Mouse (Mus musculus) forebrain, embryonic 10.5 days (tissue): Measurements from ENCODE around the gene Bnc1. TPM values are rescaled to one million over a fixed set of nuclear protein-coding genes. Genes with fewer than 3 reads are reported as not detected.
A peak's percentile ranks its signal among the peaks of the same experiment; 100 is the strongest.

Source experiments
- DNase-seq: peaks from one replicate; pipeline ENCODE4 v3.0.0-alpha.2; 2017; ENCODE audit warnings: low spot score; ENCODE audit errors: extremely low spot score
- H3K27ac ChIP-seq: fragments of 300-500 bp; sonication (generic); 2 replicates; pipeline ENCODE4 v1.5.1; 2016; ENCODE audit warnings: mild to moderate bottlenecking
- H3K27me3 ChIP-seq: fragments of 300-500 bp; sonication (generic); 2 replicates; pipeline ENCODE4 v1.6.1; 2016; ENCODE audit warnings: mild to moderate bottlenecking; ENCODE audit not compliant: poor library complexity, severe bottlenecking
- H3K36me3 ChIP-seq: fragments of 300-500 bp; sonication (generic); replicated peaks from 2 replicates; pipeline ENCODE4 v1.6.1; 2016; ENCODE audit warnings: mild to moderate bottlenecking, moderate library complexity
- H3K4me1 ChIP-seq: fragments of 300-500 bp; sonication (generic); 2 replicates; pipeline ENCODE4 v1.6.1; 2016
- H3K4me3 ChIP-seq: fragments of 300-500 bp; sonication (generic); 2 replicates; pipeline ENCODE4 v1.5.1; 2016; ENCODE audit warnings: mild to moderate bottlenecking, moderate library complexity
- H3K9me3 ChIP-seq: fragments of 300-500 bp; sonication (generic); 2 replicates; pipeline ENCODE4 v1.6.1; 2016; ENCODE audit warnings: mild to moderate bottlenecking, moderate library complexity
- WGBS: fragments of 180-500 bp; shearing (Covaris S2); methylation state at CpG from one replicate; pipeline ENCODE4 v1.1.7; 2016; 5-methylcytosine and 5-hydroxymethylcytosine counted together
- polyA plus RNA-seq: library from polyadenylated mRNA; unstranded; fragments of >200 nt; fragmentation: Nextera tagmentation; extraction: Ambion mirVana; gene quantifications from 2 replicates; pipeline ENCODE4 v1.2.1, GENCODE M21; 2016

Gene Bnc1
- polyA plus RNA-seq, 1 experiment from 2014 or later = 0.76 TPM

DNA sequence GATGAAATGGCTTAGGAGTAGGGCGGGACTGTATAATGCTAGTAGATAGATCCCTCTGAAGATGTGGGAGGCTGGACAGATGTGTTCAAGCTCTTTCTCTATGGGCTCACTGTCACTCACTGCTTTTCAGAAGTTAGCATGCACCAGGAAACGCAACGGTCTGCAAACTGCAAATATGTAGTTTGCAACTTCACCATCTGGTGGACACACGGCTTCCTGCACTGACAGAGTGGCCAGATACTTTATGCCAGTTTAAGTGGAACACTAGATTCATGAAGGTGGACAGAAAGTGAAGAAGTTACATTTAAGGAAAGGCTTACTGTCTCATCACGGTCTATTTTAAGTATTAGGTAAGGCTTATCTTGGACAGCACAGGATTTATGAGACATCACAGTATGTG lies 25.9 kb downstream of the Bnc1 start:
- no peak for DNase-seq
- H3K9me3 ChIP-seq = no peaks in the 10 kb centered on the region

DNA sequence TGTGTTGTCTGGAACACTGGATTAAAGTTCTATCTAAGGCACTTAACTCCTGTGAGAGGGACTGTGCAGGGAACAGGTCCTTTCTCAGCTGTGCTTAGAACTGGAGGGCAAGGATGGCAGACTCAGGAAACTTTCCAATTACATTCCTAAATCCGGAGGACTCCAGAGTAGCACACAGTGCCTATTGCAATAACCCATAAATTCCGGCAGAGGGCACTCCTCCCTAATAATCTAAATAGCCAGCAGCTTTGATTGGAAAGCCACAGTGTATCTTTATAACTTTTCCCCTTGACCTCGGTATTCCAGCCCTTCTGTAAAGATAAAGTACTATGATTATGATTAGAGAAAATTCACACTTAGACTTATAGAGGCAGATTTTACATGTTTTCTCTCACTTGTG lies 32.4 kb downstream of the Bnc1 start:
- no peaks in the 10 kb centered on the region for H3K4me1 ChIP-seq
- no peaks in the 10 kb centered on the region for H3K9me3 ChIP-seq
- H3K27me3 ChIP-seq = 0 out of 2 replicates have a peak, but pooled peaks cover 6% of the 10 kb centered on the region
- no peak overlapping the region for H3K27ac ChIP-seq
- DNase-seq = no peak
- H3K36me3 ChIP-seq = no peaks in the 10 kb centered on the region
- H3K4me3 ChIP-seq = no peak overlapping the region
- 13% methylated on average over 3 of the region's 3 CpGs for WGBS

More for the DNA sequence above, 25.9 kb downstream of the Bnc1 start:
- Histone ChIP-seq H3K27me3 (no peaks in the 10 kb centered on the region), H3K4me3 (no peak overlapping the region), H3K36me3 (no peaks in the 10 kb centered on the region), H3K27ac (no peak overlapping the region), H3K4me1 (no peaks in the 10 kb centered on the region)
- 84% methylated on average over 5 of the region's 5 CpGs for WGBS

DNA sequence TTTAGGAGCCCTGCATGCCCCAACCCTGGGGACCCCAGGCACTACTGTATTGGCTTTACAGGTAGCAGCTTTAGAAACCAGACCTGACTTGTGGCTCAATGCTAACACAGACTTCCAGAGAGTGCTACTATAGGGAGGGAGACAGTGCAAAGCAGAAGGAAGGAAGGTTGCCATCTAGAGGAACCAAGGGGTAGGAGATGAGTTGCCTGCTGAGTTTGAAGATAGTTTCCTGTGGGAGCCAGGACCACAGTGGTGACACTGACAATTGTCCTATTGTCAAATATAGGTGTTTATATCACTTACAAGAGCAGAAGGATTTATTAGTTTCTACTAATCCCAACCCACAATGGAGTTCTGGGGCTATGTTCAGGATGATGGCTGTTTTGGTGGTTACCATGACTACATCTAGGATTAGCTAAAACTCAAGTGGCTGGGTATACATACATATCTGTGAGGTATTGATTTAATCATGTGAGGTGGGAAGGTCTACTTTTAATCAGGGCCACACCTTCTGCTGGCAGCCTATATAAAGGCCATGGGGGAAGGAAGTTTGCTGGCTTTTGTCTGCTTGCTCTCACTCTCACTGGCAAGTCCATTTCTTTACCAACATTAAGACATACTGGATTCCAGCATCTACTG lies 37.8 kb downstream of the Bnc1 start:
- Histone ChIP-seq H3K4me3 (no peak overlapping the region), H3K27ac (no peak overlapping the region), H3K36me3 (no peaks in the 10 kb centered on the region), H3K27me3 (0 out of 2 replicates have a peak, but pooled peaks cover 6% of the 10 kb centered on the region), H3K4me1 (no peaks in the 10 kb centered on the region), H3K9me3 (no peaks in the 10 kb centered on the region)
- DNase-seq = no peak

DNA sequence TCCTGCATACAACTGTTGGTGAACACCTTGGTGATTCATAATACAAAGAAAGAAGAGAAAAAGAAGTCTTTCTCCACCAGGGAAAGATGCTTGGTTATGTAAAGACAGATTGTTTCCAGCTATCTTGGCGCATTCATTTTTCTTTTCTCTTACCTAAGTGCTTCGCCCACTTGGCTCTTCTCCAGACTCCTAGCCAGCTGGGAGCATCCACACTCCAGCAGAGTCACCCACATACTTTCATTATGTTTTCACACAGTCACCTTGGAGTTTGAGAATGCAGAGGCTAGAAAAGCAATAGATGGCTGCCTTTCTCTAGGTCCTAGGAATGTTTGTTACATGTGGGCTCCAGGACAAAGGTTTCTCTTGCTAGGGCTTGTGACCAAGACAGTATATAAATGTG lies 41.6 kb downstream of the Bnc1 start:
- Histone ChIP-seq H3K4me1 (no peaks in the 10 kb centered on the region), H3K36me3 (no peaks in the 10 kb centered on the region), H3K4me3 (no peak overlapping the region), H3K27ac (no peak overlapping the region), H3K27me3 (no peaks in the 10 kb centered on the region), H3K9me3 (no peaks in the 10 kb centered on the region)
- no peak for DNase-seq
- 89% methylated on average over 2 of the region's 2 CpGs for WGBS

DNA sequence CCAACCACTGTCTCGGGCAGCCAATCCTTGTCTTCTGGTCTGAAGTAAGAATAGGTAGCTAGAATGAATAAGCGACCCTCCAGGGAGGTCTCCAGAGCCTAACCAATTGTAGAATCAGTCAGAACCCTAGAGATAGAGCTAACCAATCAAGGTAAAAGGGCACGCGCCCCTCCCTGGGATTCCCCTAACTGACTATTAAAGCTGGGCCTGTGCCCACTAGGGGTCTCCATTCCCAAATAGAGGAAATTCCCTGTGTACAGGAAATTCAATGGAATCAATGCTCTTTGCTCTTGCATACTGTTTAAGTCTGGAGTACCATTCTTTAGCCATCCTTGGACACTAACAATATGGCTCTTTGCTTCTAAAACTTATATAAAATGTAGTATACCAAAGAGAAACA lies 46.7 kb downstream of the Bnc1 start:
- Histone ChIP-seq H3K27me3 (no peaks in the 10 kb centered on the region), H3K4me3 (no peak overlapping the region), H3K36me3 (no peaks in the 10 kb centered on the region), H3K9me3 (no peaks in the 10 kb centered on the region), H3K4me1 (peaks cover 3% of the 10 kb centered on the region; the same call in 1 of the 2 replicates), H3K27ac (no peak overlapping the region)
- DNase-seq = no peak
- 16% methylated on average over 4 of the region's 4 CpGs for WGBS

DNA sequence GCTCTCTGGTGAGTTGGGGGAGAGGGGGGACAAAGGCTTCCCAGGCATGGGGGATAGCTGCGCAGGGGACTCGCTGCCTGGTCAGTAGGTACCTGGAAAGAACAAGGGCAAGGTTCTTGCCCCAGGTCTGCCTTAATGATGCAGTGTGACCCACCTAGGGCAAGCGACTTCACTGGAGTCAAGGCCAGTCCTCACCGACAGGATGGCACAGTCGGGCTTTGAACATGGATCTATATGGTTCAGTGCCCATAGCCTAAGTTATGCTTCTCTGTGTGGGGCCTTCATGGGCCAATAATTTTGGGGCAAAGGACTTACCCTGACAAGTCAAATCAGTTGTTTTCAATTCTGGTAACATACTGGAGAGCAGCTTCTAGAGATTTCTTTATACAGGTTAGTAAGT lies 57.3 kb downstream of the Bnc1 start:
- H3K4me1 ChIP-seq = peaks cover 35% of the 10 kb centered on the region
- H3K27ac ChIP-seq = peak overlapping the region; percentile 98
- peak overlapping the region; percentile 93 for H3K4me3 ChIP-seq
- no peaks in the 10 kb centered on the region for H3K36me3 ChIP-seq
- H3K27me3 ChIP-seq = peaks cover 34% of the 10 kb centered on the region
- WGBS = 4% methylated on average over 5 of the region's 5 CpGs
- no peaks in the 10 kb centered on the region for H3K9me3 ChIP-seq
- no peak for DNase-seq

DNA sequence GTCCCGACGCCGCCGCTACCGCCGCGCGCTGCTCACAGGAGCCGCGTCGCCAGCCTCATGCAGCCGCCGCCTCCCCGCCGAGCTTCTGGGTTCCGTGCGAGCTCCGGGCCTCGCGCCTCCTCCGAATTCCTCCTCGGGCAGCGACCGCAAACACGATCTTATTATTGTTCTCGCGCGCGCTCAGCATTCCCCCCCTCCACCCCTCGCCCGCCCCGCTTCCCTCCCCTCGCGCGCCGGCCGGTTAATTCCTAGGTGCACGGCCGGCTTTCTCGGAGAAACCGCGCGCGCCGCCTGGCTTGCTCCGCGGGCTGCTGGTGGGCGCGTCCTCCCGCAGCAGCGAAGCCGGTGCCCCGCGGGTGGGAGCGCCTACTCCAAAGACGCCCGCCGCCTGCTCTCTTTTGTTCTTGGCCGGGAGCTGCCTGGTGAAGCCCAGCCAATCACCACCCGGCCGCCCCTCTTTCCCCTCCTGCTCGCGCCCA lies 57.8 kb downstream of the Bnc1 start, which contains the start of gene Hdgfl3:
Hdgfl3 (minus strand) TSS at position 207 of the 479 bp plus-strand sequence.
- H3K27me3 ChIP-seq = peaks cover 34% of the 10 kb centered on the region
- peaks cover 38% of the 10 kb centered on the region for H3K4me1 ChIP-seq
- H3K9me3 ChIP-seq = no peaks in the 10 kb centered on the region
- no peaks in the 10 kb centered on the region for H3K36me3 ChIP-seq
- peak; percentile 82 for DNase-seq
- WGBS = under 1% methylated on average over 63 of the region's 63 CpGs
- peak within 1 kb of the TSS; percentile 93 for H3K4me3 ChIP-seq
- peak within 1 kb of the TSS; percentile 98 for H3K27ac ChIP-seq

DNA sequence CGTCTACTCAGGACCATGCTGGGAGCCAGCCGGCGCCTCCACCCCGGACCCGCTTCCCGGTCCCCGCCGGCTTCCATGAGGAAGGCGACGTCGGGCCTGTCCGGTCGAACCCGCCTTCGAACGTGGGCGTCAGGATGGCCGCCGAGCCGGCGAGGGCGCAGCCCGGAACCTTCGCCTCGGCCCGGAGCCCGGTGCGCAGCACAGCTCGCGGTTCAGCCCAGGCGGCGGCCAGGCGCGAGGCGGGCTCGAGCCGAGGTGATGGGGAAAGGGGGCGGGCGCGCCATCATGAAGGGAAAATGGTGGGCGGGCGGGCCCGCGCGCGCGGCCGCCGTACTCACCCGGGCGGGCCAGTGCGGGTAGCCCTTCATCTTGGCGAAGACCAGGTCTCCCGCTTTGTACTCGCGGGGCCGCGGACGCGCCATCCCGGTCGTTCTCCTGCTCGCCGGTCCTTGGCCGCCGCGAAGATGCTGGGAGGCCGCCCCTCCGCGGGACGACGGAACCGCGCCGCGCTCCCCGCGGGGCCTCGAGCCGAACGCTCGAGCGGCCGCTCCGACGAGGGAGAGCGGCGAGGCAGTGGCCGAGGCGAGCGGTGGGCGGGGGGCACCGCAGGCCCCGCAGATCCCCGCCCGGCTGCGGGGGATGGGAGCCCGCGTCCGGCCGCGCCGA lies 58.4 kb downstream of the Bnc1 start:
- H3K36me3 ChIP-seq = no peaks in the 10 kb centered on the region
- WGBS = under 1% methylated on average over 103 of the region's 103 CpGs
- H3K27ac ChIP-seq = peak overlapping the region; percentile 98
- DNase-seq = peak; percentile 64
- H3K27me3 ChIP-seq = peaks cover 34% of the 10 kb centered on the region
- peak overlapping the region; percentile 93 for H3K4me3 ChIP-seq
- H3K9me3 ChIP-seq = no peaks in the 10 kb centered on the region
- H3K4me1 ChIP-seq = peaks cover 44% of the 10 kb centered on the region

DNA sequence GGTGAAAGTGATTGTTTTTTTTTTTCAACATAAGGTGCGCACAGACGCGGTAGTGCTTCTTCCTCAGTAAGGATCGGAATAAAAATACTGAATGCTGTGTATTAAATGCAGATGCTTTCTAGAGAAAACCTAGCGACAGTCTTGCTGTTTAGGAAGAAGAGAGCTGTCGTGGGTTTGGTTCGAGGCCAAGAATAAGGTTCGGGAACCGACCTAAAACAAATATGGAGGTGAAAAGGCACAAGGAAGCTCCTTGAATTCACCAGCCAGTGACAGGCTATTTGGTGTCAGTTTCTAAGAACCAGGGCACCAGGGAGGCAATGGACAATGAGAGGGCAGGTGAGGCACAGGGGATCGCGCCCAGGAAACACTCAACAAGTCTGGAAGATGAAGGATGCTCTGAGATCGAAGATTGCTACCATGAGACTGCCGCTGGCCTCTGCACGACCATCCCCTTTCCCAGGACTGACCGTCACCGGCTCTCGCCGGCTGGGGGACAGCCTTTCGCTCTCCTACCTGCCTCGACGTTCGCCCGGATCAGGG lies 59.0 kb downstream of the Bnc1 start:
- Histone ChIP-seq H3K27ac (peak overlapping the region; percentile 98), H3K27me3 (peaks cover 34% of the 10 kb centered on the region), H3K36me3 (no peaks in the 10 kb centered on the region), H3K4me1 (peaks cover 49% of the 10 kb centered on the region), H3K4me3 (peak overlapping the region; percentile 93), H3K9me3 (no peaks in the 10 kb centered on the region)
- WGBS = 7% methylated on average over 23 of the region's 23 CpGs
- no peak for DNase-seq

DNA sequence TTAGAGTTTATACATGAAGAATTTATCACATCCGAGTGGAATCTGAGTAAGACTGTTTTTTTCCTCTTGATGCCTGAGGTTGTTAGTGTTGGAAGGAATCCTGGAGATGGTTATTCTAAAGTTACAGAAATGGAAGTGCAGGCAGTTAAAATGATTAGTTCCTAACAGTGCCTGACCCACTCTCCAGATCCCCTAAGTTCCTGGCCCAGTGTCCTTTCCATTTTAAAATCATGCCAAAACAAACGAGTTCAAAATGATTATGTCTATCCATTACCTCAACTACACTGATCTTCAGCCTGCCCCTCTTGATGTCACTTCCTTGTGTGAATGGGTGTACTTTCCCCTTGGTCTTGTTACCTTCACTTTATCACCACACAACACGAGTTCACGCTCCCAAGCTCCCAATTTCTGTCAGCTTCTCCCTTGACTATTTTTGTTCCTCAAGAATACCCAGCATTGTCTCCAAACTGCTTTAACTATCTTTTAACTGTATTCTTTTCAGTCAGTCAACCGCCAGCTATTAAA lies 59.5 kb downstream of the Bnc1 start:
- peak overlapping the region; percentile 93 for H3K4me3 ChIP-seq
- peaks cover 53% of the 10 kb centered on the region for H3K4me1 ChIP-seq
- H3K27me3 ChIP-seq = peaks cover 34% of the 10 kb centered on the region
- no peaks in the 10 kb centered on the region for H3K36me3 ChIP-seq
- no peak for DNase-seq
- no peaks in the 10 kb centered on the region for H3K9me3 ChIP-seq
- 44% methylated on average over 5 of the region's 5 CpGs for WGBS
- H3K27ac ChIP-seq = peak overlapping the region; percentile 98; the same call in 1 of the 2 replicates

DNA sequence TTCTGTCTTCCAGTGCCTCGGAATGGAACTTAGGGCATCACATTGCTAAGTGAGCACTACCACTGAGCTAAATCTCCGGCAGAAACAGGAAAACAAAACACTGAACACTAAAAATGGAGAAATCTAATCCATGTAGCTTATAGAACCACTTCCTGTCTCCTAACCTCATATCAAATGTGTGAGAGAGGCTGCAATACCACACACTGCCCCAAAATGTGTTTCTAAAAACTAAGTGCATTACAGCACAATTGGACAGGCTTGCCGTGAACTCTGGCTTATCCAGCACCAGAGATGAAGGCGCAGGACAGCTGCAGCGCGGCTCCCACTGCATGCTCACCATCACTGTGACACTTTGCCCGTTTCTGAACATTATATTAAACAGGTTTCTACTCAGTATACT lies 63.1 kb downstream of the Bnc1 start:
- H3K36me3 ChIP-seq = no peaks in the 10 kb centered on the region
- WGBS = 87% methylated on average over 7 of the region's 7 CpGs
- H3K4me3 ChIP-seq = no peak overlapping the region
- H3K9me3 ChIP-seq = no peaks in the 10 kb centered on the region
- peaks cover 54% of the 10 kb centered on the region for H3K4me1 ChIP-seq
- no peak overlapping the region for H3K27ac ChIP-seq
- no peak for DNase-seq
- H3K27me3 ChIP-seq = peaks cover 5% of the 10 kb centered on the region; the same call in 1 of the 2 replicates

DNA sequence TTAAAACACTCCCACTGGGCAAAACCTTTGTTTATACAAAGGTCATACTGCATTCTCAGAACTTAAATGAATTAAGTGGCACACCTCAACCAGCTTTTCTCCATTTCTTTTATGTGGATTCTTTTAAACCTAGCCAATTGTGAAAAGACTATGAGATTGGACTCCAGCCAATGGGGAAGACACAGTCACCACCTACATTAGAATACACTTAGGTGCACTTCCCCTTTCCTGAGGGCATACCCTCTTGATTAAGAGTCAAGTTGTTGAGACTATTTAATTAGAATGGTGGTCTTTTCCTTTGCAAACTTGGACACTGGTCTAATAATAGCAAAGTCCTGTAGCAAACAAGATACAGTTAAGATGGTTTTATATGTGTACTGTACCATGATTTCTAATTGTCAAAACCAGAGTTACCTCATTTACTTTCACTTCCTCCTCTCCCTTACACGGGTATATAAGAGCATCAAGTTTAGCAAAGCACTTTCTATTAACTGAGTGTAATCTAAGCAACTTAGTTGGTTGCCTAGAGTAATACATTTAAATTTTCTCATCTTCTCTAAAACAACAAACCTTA lies 70.6 kb downstream of the Bnc1 start:
- peaks cover 11% of the 10 kb centered on the region; the same call in 1 of the 2 replicates for H3K4me1 ChIP-seq
- no peak overlapping the region for H3K4me3 ChIP-seq
- WGBS = 86% methylated on average over 1 of the region's 1 CpGs
- no peak overlapping the region for H3K27ac ChIP-seq
- H3K27me3 ChIP-seq = no peaks in the 10 kb centered on the region
- H3K36me3 ChIP-seq = peaks cover 11% of the 10 kb centered on the region
- H3K9me3 ChIP-seq = no peaks in the 10 kb centered on the region
- no peak for DNase-seq
